ENCODE assay signal across 8 mouse cellular contexts in genomic region chr7:46710390-46710844, GRCm38 (mm10). TPM values are rescaled to one million over a fixed set of nuclear protein-coding genes. Genes with fewer than 3 reads are reported as not detected.
DNase-seq lines count a peak whose midpoint lies in the region; ATAC-seq lines count a peak whose summit lies in the region.

Gene Saal1, minus strand, starts transcription at chr7:46710680.

- H3K27ac ChIP-seq in hindbrain, embryonic 15.5 days (replicated peaks), result peak within 1 kb of the TSS; percentile 90
- H3K27ac ChIP-seq in macrophage, result 0 out of 2 replicates have a peak within 1 kb of the TSS, but pooled peaks have one; percentile 15

- H3K9ac ChIP-seq in hindbrain, embryonic 15.5 days, result peak within 1 kb of the TSS; percentile 92

- WGBS in hindbrain, embryonic 15.5 days, result 0% methylated on average over 38 of the region's 38 CpGs
- 0% methylated on average over 37 of the region's 38 CpGs for WGBS in macrophage (ENCODE audit: missing documents)

- no peaks in the 10 kb centered on the region for H3K27me3 ChIP-seq in hindbrain, embryonic 15.5 days

- H3K79me2 ChIP-seq in macrophage (ENCODE audit: inconsistent target), result no peaks in the 10 kb centered on the region

- DNase-seq in R1 (ENCODE audit: low read depth, low spot score), result peak; percentile 91
- peak; percentile 89 to 95 for DNase-seq in cerebellum, postnatal 25 days
- peak; percentile 78 to 83 for DNase-seq in frontal cortex, postnatal 36 days (ENCODE audit: low spot score in 2 of 2)
- DNase-seq in left cerebral cortex, adult 11 months (ENCODE audit: low spot score), result peak; percentile 52
- peak; percentile 81 for DNase-seq in right cerebral cortex, adult 18-20 months
- peak; percentile 53 for DNase-seq in urinary bladder, postnatal 10 days (ENCODE audit: low spot score)

- peak; percentile 96 for ATAC-seq in hindbrain, embryonic 15.5 days (ENCODE audit: low FRiP score, low read depth)

- peaks cover 9% of the 10 kb centered on the region for H3K4me1 ChIP-seq in hindbrain, embryonic 15.5 days (replicated peaks)

- peaks cover 12% of the 10 kb centered on the region for H3K36me3 ChIP-seq in hindbrain, embryonic 15.5 days
- H3K36me3 ChIP-seq in macrophage (ENCODE audit: inconsistent target), result peaks cover 8% of the 10 kb centered on the region

- no peaks in the 10 kb centered on the region for H3K9me3 ChIP-seq in hindbrain, embryonic 15.5 days

- H3K4me3 ChIP-seq in hindbrain, embryonic 15.5 days, result peak within 1 kb of the TSS; percentile 95
- peak within 1 kb of the TSS; percentile 73 for H3K4me3 ChIP-seq in macrophage (ENCODE audit: inconsistent target)

- H3K4me2 ChIP-seq in hindbrain, embryonic 15.5 days, result peak within 1 kb of the TSS; percentile 57

RNA-seq across cellular contexts. Expression of gene Saal1, which starts in this region (rescaled TPM):
- polyA plus RNA-seq in hindbrain, embryonic 15.5 days (2015; fragmentation: Nextera tagmentation; extraction: Ambion mirVana), result 16.1 and 16.8 TPM in 2 replicates
- total RNA-seq in macrophage (2018; cell fraction: chromatin; rRNA removed), result 10 to 100 TPM in 13 of 26 experiments, 1 to 10 TPM in 13; 1.2 to 21.6 (median 10.4) TPM
- 1 to 10 TPM; 1.5 to 4.1 (median 2.6) TPM for total RNA-seq in macrophage (2018; cell fraction: cytosol; rRNA removed)
- total RNA-seq in macrophage (2018; cell fraction: nucleus; rRNA removed), result 10 to 100 TPM in 5 of 26 experiments, 1 to 10 TPM in 21; 1.0 to 13.5 (median 6.5) TPM
- polyA plus RNA-seq in macrophage (2018), result 2.0 to 3.9 TPM (median 2.7 TPM) in 3 replicates

Comparison
In these comparisons a context has a peak if more than half of its experiments do, and no peak if none do; other contexts are left out.
1. Peak in every context shown above with its lines: DNase-seq, ATAC-seq, H3K4me3 ChIP-seq and H3K27ac ChIP-seq.